Mouse (Mus musculus): ENCODE data around the gene Ly6g5b.
A peak's percentile ranks its signal among the peaks of the same experiment; 100 is the strongest.

Gene Ly6g5b

DNA sequence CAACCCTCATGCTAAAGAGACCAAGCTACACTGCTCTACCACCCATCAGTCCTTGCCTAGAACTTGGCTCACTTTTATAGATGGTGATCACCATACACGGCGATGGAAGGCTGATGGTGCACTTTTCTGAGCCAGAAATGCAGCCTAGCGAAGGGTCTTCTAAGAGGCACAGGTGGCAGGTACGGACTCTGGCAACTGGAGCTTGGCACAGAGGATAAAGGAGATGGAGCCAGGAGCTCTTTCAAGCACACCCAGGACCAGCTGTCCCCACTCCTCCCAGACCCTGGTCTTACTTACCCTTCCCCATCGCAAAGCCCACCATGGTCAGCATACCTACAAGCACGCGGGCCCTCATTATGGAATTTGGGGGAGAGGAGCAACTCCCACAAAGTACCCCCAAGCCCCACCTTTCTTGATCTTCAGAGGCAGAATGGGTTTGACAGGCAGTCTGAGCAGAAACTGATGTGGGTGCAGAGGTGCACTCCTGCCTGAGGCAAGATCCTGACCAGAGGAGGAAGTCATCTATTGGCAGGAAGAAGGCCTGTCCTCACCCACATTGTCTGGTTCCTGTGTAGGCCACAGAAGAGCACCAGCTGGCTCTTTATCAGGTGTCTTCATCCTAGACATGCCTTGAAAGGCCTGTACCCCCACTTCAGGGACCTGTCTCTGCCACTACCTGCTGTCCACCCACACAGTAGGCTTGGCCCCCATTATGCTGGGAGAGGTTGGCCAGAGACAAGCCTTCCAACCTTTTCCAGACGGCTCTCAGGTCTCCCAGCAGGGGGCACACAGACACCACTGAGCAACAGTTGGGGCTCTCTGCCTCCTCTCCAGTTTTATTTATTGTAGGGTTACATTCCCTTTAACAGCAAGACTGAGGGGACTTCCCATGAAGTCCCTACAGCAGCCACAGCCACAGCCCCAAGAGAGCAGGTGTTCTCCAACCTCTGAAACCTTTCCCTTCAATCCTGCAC lies at the start of gene Ly6g5b:
Ly6g5b (minus strand) TSS at position 383 of the 974 bp plus-strand sequence.
- no peak for DNase-seq

- DNase-seq: no peak
Observed at GRCm38 (mm10) chr17:35164218-35164567, 49.0 kb upstream of the Ly6g5b start.

GRCm38 (mm10) chr17:35163326-35164081 lies 48.3 kb upstream of the Ly6g5b start:
- peak; percentile 65 for DNase-seq

GRCm38 (mm10) chr17:35162730-35163129 lies 47.5 kb upstream of the Ly6g5b start:
- DNase-seq: peak; percentile 63

DNA sequence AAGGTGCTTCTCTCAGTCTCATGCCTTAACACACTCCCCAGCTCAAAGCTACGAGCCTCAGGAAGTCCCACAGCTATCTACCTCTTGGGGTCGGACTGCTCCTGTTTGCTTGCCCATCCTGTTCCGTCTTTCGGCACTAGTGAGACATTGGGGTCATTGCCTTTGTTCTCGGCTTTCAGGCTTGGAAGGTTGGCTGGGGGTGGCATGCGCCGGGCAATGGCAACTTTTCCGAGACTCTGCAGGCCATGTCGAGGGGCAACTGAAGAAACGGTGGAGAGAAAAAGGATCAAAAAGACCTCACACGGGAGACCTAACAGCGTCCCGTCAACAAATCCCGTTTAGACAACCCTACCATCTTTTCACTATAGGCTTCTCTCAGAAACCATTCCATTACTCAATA lies 46.9 kb upstream of the Ly6g5b start:
- DNase-seq: no peak

DNA sequence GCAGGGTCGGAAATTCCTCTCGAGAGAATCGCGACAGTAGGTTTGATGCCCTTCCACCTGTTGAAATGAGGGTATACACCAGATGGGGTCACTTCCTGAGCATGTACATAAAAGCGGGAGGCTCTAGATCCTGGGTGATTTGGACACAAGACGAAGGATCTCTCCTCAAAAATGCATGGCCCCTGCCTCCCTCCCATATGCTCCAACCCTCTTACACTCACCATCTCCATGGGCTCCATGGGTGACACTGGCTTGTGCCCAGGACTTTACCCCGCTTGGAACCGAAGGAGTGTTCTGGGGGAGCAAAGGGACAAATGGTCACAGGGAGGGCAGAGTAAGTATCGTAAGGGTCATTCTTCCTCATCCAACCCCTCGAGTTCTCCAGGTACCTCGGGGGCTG lies 46.2 kb upstream of the Ly6g5b start:
- DNase-seq: no peak

DNA sequence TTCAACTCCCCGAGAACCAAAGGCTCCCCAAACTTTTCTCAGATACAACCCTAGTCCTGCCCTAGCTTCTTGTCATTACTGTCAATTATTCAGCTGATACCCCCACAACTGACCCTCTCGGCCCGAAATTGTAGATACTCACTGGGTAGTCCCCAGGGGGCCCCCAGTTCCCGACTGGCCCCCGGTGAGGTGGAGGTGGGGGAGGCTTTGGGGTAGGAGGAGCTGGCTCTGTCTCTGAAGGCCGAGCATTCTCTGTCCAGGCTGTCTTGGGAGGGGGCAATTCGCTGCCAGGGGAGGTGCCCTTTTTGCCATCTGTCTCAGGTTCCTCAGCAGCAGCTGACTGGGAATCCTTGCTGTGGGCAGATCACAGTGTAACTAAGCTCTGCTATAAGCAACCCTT lies 44.4 kb upstream of the Ly6g5b start:
- peak; percentile 37 for DNase-seq

DNA sequence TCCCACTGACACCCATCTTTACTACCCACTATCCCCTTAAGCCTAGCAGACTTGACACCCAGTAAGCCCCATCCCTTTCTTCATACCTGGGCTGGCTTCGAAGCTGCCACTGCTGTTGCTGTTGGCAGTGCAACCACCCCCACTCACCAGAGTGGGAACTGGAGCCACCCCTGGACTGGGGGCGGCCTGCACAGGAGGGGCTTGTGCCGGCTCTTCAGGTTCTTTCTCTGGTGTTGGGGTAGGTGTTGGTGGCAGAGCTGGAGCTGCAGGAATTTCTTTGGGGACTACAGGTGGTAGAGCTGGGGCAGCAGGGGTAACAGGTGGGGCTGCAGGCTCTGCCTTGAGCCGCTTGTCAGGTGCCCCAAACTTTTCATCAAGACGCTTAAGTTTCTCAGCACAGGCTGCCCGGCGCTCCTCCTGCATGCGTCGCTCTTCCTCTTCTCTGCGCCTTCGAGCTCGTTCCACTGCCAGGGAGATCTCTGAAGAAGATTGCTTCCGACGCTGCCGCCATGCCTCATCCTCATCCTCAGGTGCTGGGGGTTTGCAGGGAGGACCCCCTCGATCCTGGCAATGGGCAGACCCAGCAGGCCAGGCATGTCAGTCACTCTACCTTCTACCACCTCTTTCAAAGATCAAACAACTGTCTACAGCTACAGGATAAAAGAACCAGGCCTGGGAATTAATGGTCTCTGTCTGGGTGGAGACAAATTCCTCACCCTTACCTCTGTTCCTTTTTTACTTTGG lies 43.8 kb upstream of the Ly6g5b start:
- peak; percentile 13 for DNase-seq

DNA sequence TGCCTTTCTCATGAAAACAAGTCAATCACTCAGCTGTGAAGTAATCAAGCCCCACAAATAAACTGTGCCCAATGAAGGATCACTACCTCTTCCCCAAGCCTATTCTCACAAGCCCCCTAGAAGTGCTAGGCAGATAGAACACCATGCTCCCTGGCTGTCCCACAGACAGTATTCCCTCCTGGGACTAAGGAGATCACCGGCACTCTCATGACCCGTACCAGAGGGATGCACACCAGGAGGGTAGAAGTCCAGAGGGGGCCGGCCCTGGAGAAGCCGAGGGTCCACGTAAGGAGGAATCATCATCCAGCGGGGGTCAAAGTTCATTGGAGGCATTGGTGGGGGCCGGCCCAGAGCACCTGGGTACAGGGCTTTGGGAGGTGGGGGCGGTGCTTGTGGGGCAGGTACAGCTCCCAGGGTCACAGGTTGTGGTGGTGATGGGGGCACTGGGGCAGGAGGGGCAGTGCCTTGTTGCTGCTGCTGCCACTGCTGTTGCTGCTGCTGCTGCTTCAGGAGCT lies 42.5 kb upstream of the Ly6g5b start:
- DNase-seq: peak; percentile 26

DNA sequence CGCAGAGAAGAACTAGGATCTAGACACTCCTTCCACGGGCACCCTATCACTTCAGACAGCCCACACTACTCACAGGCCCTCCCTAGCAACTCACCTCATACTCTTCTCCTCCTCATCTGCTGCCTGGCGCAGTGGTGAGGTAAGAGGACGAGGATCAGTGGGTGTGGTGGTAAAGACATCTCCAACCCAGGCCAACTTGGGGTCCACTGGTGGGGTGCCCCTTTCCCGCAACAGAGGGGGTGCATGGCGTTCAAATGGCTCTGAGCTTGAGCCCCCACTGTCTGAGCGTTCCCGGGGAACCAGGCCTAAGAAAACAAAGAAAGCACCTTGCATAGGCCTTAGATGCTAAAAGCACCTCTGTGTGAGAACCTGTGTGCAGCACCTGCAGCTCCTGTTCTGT lies 42.0 kb upstream of the Ly6g5b start:
- DNase-seq: no peak

DNA sequence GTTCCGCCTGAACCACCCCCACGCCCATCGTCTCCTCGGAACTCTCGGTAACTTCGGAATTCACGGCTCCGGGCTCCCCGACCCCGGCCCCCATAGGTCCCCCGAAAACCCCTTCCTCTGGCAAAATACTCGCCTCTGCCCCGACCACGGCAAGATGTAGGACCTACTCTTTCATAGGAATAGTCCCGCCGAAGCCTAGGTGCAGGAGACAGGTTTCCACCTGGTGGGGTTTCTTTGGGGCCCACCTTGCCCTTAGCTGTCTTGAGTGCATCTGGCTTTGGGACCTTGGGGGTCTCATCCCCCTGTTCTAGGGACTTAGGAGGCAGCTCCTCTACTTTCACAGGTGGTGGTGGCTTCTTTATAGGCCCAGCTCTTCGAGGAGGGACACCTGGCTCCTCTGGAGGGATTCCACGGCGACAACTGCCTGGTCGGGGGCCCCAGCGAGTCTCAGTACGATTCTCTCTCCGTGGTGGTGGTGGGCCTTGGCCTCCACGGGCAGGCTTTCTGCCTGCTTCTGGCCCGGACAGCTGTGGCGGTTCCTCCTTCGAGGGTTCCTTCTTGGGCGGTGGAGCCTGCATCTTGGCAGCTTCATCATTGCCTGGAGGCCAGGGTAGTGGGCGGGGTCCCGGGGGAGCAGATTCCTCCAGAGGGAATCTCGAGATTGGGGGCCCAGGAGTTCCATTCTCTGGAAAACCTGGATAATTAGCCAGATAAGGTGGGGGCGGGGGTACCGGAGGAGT lies 41.4 kb upstream of the Ly6g5b start:
- DNase-seq: no peak

DNA sequence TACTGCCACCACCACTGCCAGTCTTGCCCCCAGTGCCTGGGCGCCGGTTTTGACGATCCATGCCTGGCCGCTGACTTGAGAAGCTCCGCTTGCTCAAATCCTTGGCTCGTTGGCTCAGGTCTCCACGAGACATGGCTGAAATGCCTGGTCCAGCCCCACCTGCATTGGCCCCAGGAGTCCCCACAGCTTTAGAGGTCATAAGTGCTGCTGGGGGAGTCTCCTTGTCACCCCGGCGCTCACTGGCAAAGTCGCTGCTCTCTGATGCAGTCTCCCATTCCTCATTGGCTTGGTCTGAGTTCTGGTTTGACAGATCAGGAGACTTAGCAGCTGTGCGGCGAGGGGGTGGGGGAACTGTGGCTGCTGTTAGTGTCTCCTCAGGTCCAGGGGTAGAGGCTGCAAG lies 40.2 kb upstream of the Ly6g5b start:
- no peak for DNase-seq

- no peak for DNase-seq
Observed at GRCm38 (mm10) chr17:35154616-35155015, 39.4 kb upstream of the Ly6g5b start.

DNA sequence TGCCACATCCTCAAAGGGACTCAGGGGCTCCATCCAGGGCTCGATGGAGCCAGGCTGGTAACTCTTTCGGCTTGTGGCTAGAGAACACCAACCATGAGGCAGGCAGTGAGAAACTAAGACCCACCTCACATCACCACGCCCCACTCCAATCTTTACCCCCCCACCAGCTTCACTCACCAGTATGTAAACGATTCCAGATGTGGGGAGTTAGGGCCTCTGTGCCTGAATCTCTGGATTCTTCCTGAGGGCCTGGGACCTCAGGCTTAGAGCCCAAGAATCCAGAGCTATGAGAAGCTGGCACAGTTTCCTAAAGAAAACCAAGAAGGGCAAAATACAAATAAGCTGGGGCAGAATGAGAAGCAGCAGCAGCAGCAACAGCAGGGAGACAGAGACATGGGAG lies 38.7 kb upstream of the Ly6g5b start:
- DNase-seq: no peak

GRCm38 (mm10) chr17:35153077-35153476 lies 37.8 kb upstream of the Ly6g5b start:
- DNase-seq: no peak

DNA sequence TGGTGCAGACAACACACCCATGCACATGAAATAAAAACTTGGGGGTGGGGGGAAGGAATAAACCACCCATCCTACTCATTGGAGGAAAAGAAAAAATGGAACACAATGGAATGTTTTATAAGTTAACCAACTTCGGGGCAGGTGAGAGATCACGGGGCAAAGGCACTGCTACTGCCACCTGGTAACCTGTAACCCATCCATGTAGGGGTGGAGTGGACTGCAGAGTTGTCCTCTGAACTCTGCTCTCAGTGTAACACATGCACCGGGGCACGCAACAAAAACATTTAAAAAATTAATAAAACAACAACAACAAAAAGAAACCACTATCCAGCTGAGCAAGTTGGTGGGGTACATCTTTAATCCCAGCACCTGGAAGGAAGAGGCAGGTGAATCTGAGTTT lies 36.9 kb upstream of the Ly6g5b start:
- DNase-seq: no peak

GRCm38 (mm10) chr17:35147922-35148639 lies 32.9 kb upstream of the Ly6g5b start:
- no peak for DNase-seq

- no peak for DNase-seq
Observed at GRCm38 (mm10) chr17:35147348-35147747, 32.1 kb upstream of the Ly6g5b start.

GRCm38 (mm10) chr17:35146139-35146538 lies 30.9 kb upstream of the Ly6g5b start:
- no peak for DNase-seq

GRCm38 (mm10) chr17:35141971-35142370 lies 26.7 kb upstream of the Ly6g5b start:
- no peak for DNase-seq

DNA sequence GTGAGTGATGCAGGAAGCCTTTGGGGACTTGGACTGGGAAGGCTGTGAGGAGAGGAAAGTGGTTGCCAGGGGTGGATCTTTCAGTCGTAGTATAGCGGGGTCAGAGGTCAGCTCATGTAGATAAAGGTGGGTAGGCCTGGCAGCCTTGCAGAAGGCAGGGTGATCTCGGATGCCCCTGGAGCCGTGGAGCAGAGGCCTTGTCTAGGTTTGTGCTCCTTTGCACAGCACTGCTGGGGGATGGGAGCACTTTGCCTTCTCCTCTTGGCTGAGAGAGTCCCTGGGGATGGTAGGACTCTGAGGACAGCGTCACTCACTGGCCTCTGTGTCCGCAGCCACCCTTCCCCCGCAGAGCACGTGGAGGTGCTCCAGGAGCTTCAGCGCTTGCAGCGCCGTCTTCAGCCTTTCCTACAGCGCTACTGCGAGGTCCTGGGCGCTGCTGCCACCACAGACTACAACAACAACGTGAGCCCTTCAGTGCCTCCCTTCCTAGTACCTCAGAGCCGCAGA lies 25.3 kb upstream of the Ly6g5b start:
- DNase-seq: no peak

Measured in cerebellum, adult 9-10 months (tissue).